Mouse (Mus musculus) left cerebral cortex, postnatal 14 days (tissue): Measurements from ENCODE around the gene Col26a1. TPM values are rescaled to one million over a fixed set of nuclear protein-coding genes. Genes with fewer than 3 reads are reported as not detected.

Experiments
- DNase-seq, 2 experiments: peaks; one replicate each; pipeline ENCODE4 v3.0.0; 2021 to 2022; ENCODE audit warnings: low spot score in 2 of 2, mixed read lengths in 1 of 2
- intact Hi-C: fragments of 180-260 bp; cut with DNase I; formaldehyde crosslinking; loops from one replicate; pipeline ENCODE4 v1.15.1; 2025
- total RNA-seq, 2 experiments: library from RNA; stranded (reverse); gene quantifications; 2 replicates each; pipeline ENCODE4 v1.2.3; 2021

Col26a1 gene
- total RNA-seq, 2 experiments from 2014 or later = 17.2 to 20.4 TPM

DNA sequence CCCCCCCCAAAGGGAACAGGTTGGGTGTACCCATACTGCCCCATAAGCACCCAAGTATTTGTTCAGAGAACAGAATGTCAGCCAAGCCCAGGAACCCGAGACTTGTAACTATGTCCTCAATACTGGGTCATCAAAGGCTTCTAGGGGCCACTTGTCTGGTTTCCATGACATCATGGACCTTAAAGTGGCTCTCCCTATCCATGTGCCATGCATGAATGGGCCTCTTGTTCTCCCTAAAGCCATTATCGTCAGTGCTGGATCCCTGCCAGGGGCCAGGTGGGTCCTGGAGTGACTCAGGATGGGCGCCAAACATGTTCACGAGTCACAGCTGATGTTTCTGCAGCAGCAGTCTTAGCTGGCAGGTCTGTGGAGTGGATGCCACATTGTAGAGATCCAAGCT lies 172.3 kb downstream of the Col26a1 start:
- intact Hi-C loops = no loop called here
- DNase-seq = no peak

DNA sequence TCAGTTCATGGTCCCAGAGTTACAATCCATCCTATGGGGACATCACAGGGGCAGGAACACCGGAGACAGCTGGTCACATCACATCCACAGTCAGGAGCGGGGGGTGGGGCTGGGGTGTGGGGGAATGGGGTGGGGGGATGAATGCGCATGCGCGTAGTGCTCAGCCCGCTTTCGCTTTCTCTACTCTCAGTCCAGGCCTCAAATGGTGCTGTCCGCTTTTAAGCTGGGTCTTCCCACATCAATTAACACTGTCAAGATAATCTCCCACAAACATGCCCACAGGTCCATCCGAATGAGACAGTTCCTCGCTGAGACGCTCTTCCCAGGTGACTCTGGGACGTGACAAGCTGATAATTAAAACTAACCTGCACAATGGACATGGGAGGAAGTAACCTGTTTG lies 174.9 kb downstream of the Col26a1 start:
- no peak for DNase-seq
- intact Hi-C loops = loop anchor here (5.0 kb wide), 2 partner anchors 426 to 506 kb away; no protein-coding TSS in a partner anchor

DNA sequence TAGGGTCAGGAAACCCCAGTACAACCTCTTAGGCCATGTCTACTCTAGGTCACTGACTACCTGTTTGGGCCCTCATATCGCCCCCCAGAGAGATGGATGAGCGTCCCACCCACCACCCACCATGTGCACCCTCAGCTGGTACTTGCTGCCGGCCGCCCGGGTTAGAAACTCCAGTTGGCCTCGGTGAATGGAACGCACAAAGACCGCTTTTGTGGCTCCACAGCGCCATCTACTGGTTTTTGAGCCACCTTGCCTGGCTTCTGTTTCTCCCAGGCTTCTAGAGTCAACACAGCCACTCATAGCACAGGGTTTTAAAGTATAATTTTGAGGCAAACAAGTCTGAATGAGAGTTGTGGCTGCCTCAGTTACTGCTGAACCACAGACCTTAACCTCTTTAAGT lies 176.2 kb downstream of the Col26a1 start:
- intact Hi-C loops = loop anchor here (2.0 to 5.0 kb wide), 3 partner anchors 425 to 505 kb away; no protein-coding TSS in a partner anchor
- peak; percentile 79 to 83 for DNase-seq

DNA sequence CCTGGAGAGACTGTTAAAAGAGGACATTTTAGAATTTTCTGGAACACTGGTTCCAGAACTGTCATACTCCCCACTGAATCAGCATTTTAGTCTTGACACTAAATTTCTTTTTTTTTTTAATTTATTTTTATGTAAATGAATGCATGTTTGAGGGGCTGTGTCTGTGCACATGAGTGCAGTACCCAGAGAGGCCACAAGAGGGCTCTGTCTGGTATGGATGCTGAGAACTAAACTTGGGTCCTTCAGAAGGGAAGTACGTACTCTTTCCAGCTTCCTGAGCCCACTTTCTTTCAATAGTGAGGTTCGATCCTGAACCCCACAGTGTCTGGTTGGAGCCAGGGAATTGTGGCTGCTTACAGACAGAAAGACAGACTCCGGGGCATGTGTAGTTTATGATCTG lies 177.5 kb downstream of the Col26a1 start:
- intact Hi-C loops = loop anchor here (5.0 kb wide), 2 partner anchors 423 to 503 kb away; no protein-coding TSS in a partner anchor
- DNase-seq = no peak

DNA sequence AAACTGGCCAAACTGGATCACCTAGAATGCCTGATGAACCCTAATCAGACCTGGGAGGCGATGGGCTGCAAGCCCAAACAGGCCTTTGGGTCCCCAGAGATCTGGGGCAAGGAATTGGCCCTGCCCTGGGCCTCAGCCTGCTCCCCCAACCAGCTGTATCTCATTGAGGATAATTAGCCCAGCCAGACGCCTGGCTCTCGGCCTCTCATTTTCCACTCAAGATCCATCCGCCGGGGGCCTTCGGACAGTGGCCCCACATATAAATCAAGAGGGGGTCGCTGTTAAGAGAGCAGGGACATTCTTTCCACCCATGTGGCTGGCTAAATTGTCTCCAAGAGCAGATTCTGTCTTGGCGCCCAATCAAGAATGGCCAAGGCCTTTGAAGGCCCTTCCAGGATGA lies 178.9 kb downstream of the Col26a1 start:
- no peak for DNase-seq
- intact Hi-C loops = no loop called here

DNA sequence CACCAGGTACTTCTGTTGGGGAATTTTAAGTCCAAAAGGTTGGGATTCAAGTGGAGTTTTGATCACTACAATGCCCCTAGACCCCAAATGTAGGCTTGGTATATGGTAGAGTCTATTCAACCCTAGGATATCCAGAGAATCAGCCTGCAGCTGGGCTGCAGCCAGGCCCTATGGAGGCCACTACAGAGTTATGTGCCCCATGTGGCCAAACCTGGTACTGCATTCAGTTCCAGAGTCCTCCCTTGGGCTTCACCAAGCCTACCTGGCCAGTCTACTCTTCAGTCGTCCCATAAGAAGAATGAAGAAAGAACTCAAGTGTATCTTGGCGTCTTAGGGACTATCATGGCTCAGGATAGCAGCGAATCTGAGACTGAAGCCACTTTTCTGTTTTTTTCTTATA lies 179.3 kb downstream of the Col26a1 start:
- DNase-seq = peak in 1 of 2 experiments; percentile 73
- intact Hi-C loops = no loop called here

DNA sequence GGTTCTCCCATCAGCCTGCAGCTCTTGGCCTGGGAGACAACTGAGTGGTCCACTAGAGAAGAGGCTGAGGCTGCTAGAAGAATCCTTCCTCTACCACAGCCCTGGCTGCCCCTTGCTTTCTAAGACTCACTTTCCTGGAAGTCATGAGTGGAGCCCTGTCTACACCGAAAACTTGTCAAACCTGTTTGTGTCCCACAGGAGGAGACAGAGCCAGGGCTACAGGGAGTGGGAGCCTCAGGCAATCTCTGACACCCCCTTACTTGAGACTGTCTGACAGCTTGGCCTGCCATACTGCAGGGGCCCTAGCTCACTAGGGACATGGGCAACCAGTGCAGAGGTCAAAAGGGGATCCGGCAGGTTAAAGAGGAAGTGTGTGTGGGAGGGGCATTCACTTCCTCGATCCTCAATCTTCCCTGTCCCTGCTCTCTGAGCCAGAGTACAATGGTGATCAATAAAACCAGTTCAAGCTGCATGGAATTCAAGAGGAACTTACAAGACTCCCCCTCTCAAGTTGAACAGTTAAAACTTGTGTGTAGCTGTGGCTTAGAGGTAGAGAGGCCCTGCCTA lies 180.8 kb downstream of the Col26a1 start:
- intact Hi-C loops = no loop called here
- no peak for DNase-seq

DNA sequence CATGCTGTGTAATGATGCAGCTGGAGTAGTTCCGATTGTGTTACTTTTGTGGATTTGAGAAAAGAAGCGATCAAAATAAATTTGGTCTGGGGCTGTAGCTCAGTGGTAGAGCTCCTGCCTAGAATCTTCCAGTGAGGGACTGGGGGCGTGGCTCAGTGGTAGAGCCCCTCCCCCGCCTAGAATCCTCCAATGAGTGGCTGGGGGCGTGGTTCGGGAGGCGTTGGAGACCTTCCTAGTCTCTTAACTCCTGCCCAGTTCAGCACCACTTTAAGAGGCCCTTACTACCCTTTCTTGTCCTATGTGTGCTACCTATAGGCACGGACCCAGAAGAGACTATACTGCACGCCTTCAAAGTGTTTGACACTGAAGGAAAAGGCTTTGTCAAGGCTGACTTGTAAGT lies 185.4 kb downstream of the Col26a1 start:
- intact Hi-C loops = no loop called here
- no peak for DNase-seq

DNA sequence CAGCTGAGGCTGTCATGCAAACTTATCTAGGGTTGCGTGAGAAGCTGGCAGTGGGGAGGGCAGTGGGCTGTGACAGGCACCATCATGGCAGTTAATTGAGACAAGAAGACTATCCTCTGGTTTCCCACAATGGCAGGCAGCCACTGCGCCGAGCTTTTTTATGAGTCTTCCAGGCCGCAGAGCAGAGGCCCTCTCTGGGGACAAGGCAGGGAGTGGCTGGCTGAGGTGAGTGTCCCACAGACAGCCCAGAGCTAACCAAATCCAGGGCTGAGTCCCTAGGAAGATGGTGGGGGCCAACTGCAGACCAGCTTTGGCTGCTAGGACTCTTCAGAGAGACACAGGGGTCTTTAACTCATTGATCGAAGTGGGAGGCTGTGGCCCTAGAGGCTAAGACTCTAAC lies 186.5 kb downstream of the Col26a1 start:
- no peak for DNase-seq
- intact Hi-C loops = no loop called here

DNA sequence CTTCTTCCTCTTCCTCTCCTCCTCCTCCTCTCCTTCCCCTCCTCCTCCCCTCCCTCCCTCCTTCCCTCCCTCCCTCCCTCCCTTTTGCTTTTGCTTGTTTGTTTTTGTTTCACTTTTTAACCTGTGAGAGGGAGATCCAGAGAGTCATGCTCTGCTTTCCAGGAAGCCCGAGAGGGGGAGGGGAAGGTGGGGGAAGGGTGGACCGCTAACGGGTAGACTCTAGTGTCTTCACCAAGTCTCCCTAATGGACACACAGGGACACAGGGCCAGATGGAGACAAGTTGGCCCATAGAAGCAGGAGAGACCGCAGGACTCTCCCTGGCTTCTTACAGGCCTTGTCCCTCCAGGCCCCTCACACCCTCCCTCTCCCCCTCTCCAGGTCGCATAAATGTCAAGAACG lies 188.0 kb downstream of the Col26a1 start:
- intact Hi-C loops = no loop called here
- no peak for DNase-seq

DNA sequence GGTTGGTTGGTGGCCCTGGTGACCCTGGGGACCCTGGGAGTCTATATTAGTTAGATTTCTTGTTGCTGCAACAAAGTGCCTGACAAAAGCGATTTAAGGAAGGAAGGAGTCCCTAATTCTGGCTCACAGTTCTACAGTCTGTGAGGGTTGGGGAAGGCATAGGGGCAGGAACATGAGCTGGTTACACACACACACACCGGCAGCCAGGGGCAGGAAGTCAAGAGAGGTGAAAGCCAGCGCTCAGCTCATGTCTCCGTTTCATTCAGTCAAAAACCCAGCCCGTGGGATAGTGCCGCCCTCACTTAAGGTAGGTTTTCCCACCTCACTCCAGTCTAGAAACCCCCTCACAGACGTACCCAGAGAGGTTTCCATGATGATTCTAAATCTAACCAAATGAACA lies 189.6 kb downstream of the Col26a1 start:
- intact Hi-C loops = no loop called here

DNA sequence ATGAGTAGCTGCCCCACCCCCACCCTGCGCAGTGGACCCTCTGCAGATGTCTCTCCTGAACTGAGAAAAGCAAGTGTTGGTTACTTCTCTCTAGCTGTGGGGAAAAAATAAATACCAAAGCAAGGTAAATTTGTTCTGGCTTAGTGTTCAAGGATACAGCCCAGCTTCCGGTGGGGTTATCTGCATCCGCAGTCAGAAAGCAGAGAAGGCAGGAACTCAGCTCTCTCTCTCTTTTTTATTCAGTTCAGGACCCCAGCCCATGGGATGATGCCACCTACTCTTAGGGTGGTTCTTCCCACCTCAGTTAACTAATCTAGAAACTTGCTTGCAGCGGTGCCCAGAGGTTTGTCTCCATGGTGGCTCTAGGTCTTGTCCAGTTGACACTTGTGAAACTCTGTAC lies 190.2 kb downstream of the Col26a1 start, which contains the start of gene Myl10:
TSS of gene Myl10 (plus strand) at position 363 of the 400 bp plus-strand sequence.
- intact Hi-C loops = no loop called here

More for the DNA sequence above, 189.6 kb downstream of the Col26a1 start:
- no peak for DNase-seq

More for the DNA sequence above, 190.2 kb downstream of the Col26a1 start, which contains the start of gene Myl10:
- DNase-seq = no peak

Other genes starting within 250 kb of the Col26a1 start
- not detected for gene Myl10, start 190.1 kb downstream of the Col26a1 start, total RNA-seq
- gene Ift22, start 24.9 kb upstream of the Col26a1 start, total RNA-seq = 100 to 1,000 TPM in 1 of 2 experiments, 10 to 100 TPM in 1; 98.1 to 110 TPM
- 100 to 1,000 TPM; 233 to 242 TPM for gene Fis1, start 70.1 kb upstream of the Col26a1 start, total RNA-seq
- under 1 TPM in 1 of 2 experiments, not detected in 1; 0.17 TPM for gene Cldn15, start 83.4 kb upstream of the Col26a1 start, total RNA-seq
- gene Plod3, start 103.8 kb upstream of the Col26a1 start, total RNA-seq = 10 to 100 TPM; 32.2 to 36.5 TPM
- gene Znhit1, start 104.8 kb upstream of the Col26a1 start, total RNA-seq = 10 to 100 TPM; 79.0 to 82.7 TPM
- gene Vgf, start 143.2 kb upstream of the Col26a1 start, total RNA-seq = 100 to 1,000 TPM; 278 to 317 TPM
- 100 to 1,000 TPM; 235 to 257 TPM for gene Ap1s1, start 162.9 kb upstream of the Col26a1 start, total RNA-seq
- gene Serpine1, start 189.1 kb upstream of the Col26a1 start, total RNA-seq = 1 to 10 TPM in 1 of 2 experiments, under 1 TPM in 1; 0.76 to 1.3 TPM
- gene Trim56, start 233.0 kb upstream of the Col26a1 start, total RNA-seq = 1 to 10 TPM; 3.3 to 3.7 TPM